Mouse (Mus musculus) CH12.LX (cell line): ENCODE measurements around the gene Celf5. TPM values are rescaled to one million over a fixed set of nuclear protein-coding genes. Genes with fewer than 3 reads are reported as not detected.
A peak's percentile ranks its signal among the peaks of the same experiment; 100 is the strongest.

Experiments
- DNase-seq: peaks from one replicate; pipeline ENCODE4 v3.0.0-alpha.2; 2013; ENCODE audit errors: extremely low read depth
- H3K27ac ChIP-seq: 2 replicates; pipeline ENCODE4 v1.5.1; 2012; ENCODE audit warnings: low read depth, mild to moderate bottlenecking, control low read depth, moderate library complexity; ENCODE audit not compliant: insufficient read depth
- H3K27me3 ChIP-seq: replicated peaks from 2 replicates; pipeline ENCODE3; 2012; ENCODE audit warnings: inconsistent platforms
- H3K36me3 ChIP-seq, 2 experiments: replicated peaks in 1 of 2; 2 replicates each; pipeline versions ENCODE3 to v1.6.1; 2012; ENCODE audit warnings: inconsistent platforms in 1 of 2, low read length in 1 of 2, mild to moderate bottlenecking in 1 of 2, mixed read lengths in 1 of 2, moderate library complexity in 1 of 2; ENCODE audit not compliant: control insufficient read depth in 1 of 2, insufficient read depth in 1 of 2
- H3K4me1 ChIP-seq, 2 experiments: 2 replicates each; pipeline ENCODE4 v1.6.1; 2012; ENCODE audit warnings: inconsistent platforms in 1 of 2, moderate library complexity in 1 of 2; ENCODE audit not compliant: insufficient read depth in 2 of 2, control insufficient read depth in 1 of 2
- H3K4me2 ChIP-seq: 2 replicates; pipeline ENCODE4 v1.6.1; 2012; ENCODE audit warnings: low read depth, mild to moderate bottlenecking, control low read depth; ENCODE audit not compliant: poor library complexity, insufficient read depth, severe bottlenecking
- H3K4me3 ChIP-seq, 3 experiments: fragments of 150-350 bp in 1 of 3; sonication (generic) in 1 of 3; replicated peaks in 1 of 3; 2 replicates each; pipeline versions ENCODE3 to v1.5.1; 2011 to 2012; ENCODE audit warnings: low read depth in 2 of 3, low read length in 2 of 3, mild to moderate bottlenecking in 2 of 3, moderate library complexity in 2 of 3, control low read depth in 1 of 3, improper control_type of control experiment in 1 of 3, inconsistent platforms in 1 of 3, mixed read lengths in 1 of 3; ENCODE audit not compliant: poor library complexity in 1 of 3
- H3K79me2 ChIP-seq: replicated peaks from 2 replicates; pipeline ENCODE4 v1.6.1; 2012; ENCODE audit warnings: mild to moderate bottlenecking, moderate library complexity; ENCODE audit not compliant: control insufficient read depth, poor library complexity, insufficient read depth, severe bottlenecking; ENCODE audit errors: extremely low read depth
- H3K9ac ChIP-seq: 2 replicates; pipeline ENCODE4 v1.6.1; 2012; ENCODE audit warnings: low read depth, mild to moderate bottlenecking, control low read depth, moderate library complexity; ENCODE audit not compliant: insufficient read depth
- H3K9me3 ChIP-seq: replicated peaks from 2 replicates; pipeline ENCODE3; 2012; ENCODE audit warnings: low read length, inconsistent platforms, mixed read lengths
- CHD1 ChIP-seq: IDR thresholded peaks from 2 replicates; pipeline ENCODE4 v1.6.1; 2012; ENCODE audit warnings: low read depth, low read length, improper control_type of control experiment, inconsistent platforms
- CHD2 ChIP-seq: IDR thresholded peaks from 2 replicates; pipeline ENCODE4 v1.6.1; 2011; ENCODE audit warnings: low read length, improper control_type of control experiment
- CTCF ChIP-seq, 2 experiments: IDR thresholded peaks in 1 of 2; conservative IDR thresholded peaks in 1 of 2; 2 replicates each; pipeline ENCODE4 v1.5.1; 2011 to 2012; ENCODE audit warnings: low read depth in 2 of 2, low read length in 2 of 2, improper control_type of control experiment in 1 of 2, inconsistent platforms in 1 of 2, mild to moderate bottlenecking in 1 of 2, moderate library complexity in 1 of 2
- ETS1 ChIP-seq: conservative IDR thresholded peaks from 2 replicates; pipeline ENCODE4 v1.6.1; 2012; ENCODE audit warnings: low read depth, mild to moderate bottlenecking, inconsistent platforms, low read length, improper control_type of control experiment, moderate library complexity
- GABPA ChIP-seq: IDR thresholded peaks from 2 replicates; pipeline ENCODE4 v1.6.1; 2012; ENCODE audit warnings: low read depth, low read length, improper control_type of control experiment, inconsistent platforms; ENCODE audit not compliant: insufficient replicate concordance
- JUN ChIP-seq: IDR thresholded peaks from 2 replicates; pipeline ENCODE4 v1.6.1; 2011; ENCODE audit warnings: low read depth, mild to moderate bottlenecking, low read length, improper control_type of control experiment, moderate library complexity; ENCODE audit not compliant: insufficient read depth
- KAT2A ChIP-seq: IDR thresholded peaks from 2 replicates; pipeline ENCODE4 v1.6.1; 2012; ENCODE audit warnings: low read length, improper control_type of control experiment, inconsistent platforms; ENCODE audit not compliant: insufficient replicate concordance
- MAZ ChIP-seq: IDR thresholded peaks from 2 replicates; pipeline ENCODE4 v1.6.1; 2012; ENCODE audit warnings: low read depth, mild to moderate bottlenecking, inconsistent platforms, low read length, improper control_type of control experiment, moderate library complexity
- NRF1 ChIP-seq: IDR thresholded peaks from 2 replicates; pipeline ENCODE4 v1.6.1; 2014; ENCODE audit warnings: low read depth, mild to moderate bottlenecking, inconsistent platforms, low read length, improper control_type of control experiment, moderate library complexity
- PAX5 ChIP-seq: IDR thresholded peaks from 2 replicates; pipeline ENCODE4 v1.6.1; 2012; ENCODE audit warnings: low read length, inconsistent platforms, mixed read lengths
- POLR2A ChIP-seq: IDR thresholded peaks from 2 replicates; pipeline ENCODE4 v1.6.1; 2011; ENCODE audit warnings: low read depth, mild to moderate bottlenecking, improper control_type of control experiment, low read length
- TBP ChIP-seq: conservative IDR thresholded peaks from 2 replicates; pipeline ENCODE4 v1.6.1; 2011; ENCODE audit warnings: low read depth, low read length, improper control_type of control experiment
- TCF12 ChIP-seq: IDR thresholded peaks from 2 replicates; pipeline ENCODE4 v1.6.1; 2014; ENCODE audit warnings: low read depth, mild to moderate bottlenecking, inconsistent platforms, low read length, improper control_type of control experiment
- USF2 ChIP-seq: conservative IDR thresholded peaks from 2 replicates; pipeline ENCODE4 v1.6.1; 2011; ENCODE audit warnings: low read depth, low read length, improper control_type of control experiment
- ZKSCAN1 ChIP-seq: IDR thresholded peaks from 2 replicates; pipeline ENCODE4 v1.6.1; 2012; ENCODE audit warnings: low read depth, inconsistent platforms, low read length, improper control_type of control experiment, borderline replicate concordance
- ZMIZ1 ChIP-seq: IDR thresholded peaks from 2 replicates; pipeline ENCODE4 v1.6.1; 2012; ENCODE audit warnings: low read depth, mild to moderate bottlenecking, inconsistent platforms, low read length, improper control_type of control experiment
- ZNF384 ChIP-seq: IDR thresholded peaks from 2 replicates; pipeline ENCODE4 v1.6.1; 2012; ENCODE audit warnings: low read depth, low read length, improper control_type of control experiment, inconsistent platforms
- dilution Hi-C: fragments of 300-500 bp; cut with MboI; formaldehyde crosslinking; loops from 2 replicates; pipeline ENCODE4 v1.14.3; 2020; ENCODE audit warnings: low sequenced_read_pairs; ENCODE audit not compliant: extremely low pct_unique_long_range_greater_than_20kb, extremely low pct_ligation_motif_present
- in situ Hi-C: fragments of 300-500 bp; cut with MboI; formaldehyde crosslinking; loops from 3 replicates; pipeline ENCODE4 v1.14.3; 2019; ENCODE audit warnings: low sequenced_read_pairs, low pct_ligation_motif_present, low pct_unique_long_range_greater_than_20kb, mixed read lengths
- polyA plus RNA-seq: library from polyadenylated mRNA; unstranded; fragments of >175 nt; gene quantifications from 2 replicates; pipeline ENCODE4 v1.2.1, GENCODE M21; 2012; ENCODE audit warnings: low read depth; ENCODE audit not compliant: insufficient read length
- total RNA-seq, 2 experiments: library from RNA; depleted of rRNA; stranded (reverse); fragments of 300-350 nt in 1 of 2; fragments of >200 nt in 1 of 2; gene quantifications; 2 replicates each; pipeline ENCODE4 v1.2.3; 2012 to 2014

Gene Celf5
- total and polyA plus RNA-seq, 3 experiments: 0.07 to 0.08 TPM; not detected in 1

DNA sequence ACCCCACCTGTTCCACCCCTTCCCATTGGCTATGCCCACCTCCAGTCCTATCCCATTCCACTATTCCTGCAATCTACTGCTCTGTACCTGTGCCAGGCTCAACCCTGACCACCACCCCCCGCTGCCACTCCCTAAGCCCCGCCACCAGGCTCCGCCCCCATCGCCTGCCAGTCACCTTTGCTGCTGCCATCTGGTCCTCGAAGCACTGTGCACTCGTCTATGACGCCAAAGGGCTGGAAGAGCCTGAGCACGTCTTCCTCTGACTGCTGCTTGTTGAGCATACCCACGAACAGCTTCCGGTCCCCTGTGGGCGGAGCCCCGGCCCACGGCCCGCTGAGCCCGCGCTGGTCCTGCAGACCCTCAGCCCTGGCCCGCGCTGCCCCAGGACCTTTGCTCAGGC lies 12.1 kb downstream of the Celf5 start:
- dilution Hi-C loops (no loop called here), in situ Hi-C loops (no loop called here)
- Histone ChIP-seq H3K27me3 (peaks cover 92% of the 10 kb centered on the region), H3K4me3 (peak overlapping the region in 1 of 3 experiments; percentile 1), H3K9me3 (peaks cover 1% of the 10 kb centered on the region), H3K79me2 (no peaks in the 10 kb centered on the region), H3K4me1 (peaks cover 4 to 6% of the 10 kb centered on the region in 2 experiments; a peak in 3 of 4 replicates), H3K36me3 (no peaks in the 10 kb centered on the region), H3K4me2 (peak overlapping the region; percentile 6), H3K27ac (no peak overlapping the region), H3K9ac (no peak overlapping the region)
- no peak for DNase-seq
- TF ChIP-seq ZKSCAN1 (no peak), ZNF384 (no peak), CHD2 (no peak), TBP (no peak), JUN (no peak), USF2 (no peak), CTCF (conservative IDR thresholded peaks at IDR 0.05 in 1 of 2, IDR thresholded peaks at IDR 0.05 in 1 of 2; ENCODE audit: low read depth in 2 of 2, low read length in 2 of 2) (no peak), PAX5 (no peak)

DNA sequence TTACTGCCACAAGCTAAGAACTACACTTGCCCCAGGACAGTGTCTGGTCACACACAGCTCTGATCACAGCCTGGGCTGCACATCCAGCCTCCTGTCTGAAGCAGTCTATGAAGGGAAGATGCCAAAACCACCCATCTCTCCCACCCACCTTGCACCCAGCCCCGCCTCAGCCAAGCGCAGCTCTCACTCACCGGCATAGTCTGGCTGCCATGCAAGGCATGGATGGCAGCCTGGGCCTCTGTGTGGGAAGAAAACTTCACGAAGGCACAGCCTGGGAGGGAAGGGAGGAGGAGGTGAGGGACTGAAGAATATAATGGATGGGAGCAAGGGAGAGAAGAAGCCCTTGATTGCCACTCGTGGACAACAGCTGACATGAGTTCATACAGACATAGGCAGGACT lies 13.3 kb downstream of the Celf5 start:
- Histone ChIP-seq H3K9me3 (peaks cover 1% of the 10 kb centered on the region), H3K4me2 (no peak overlapping the region), H3K79me2 (no peaks in the 10 kb centered on the region), H3K27ac (no peak overlapping the region), H3K4me3 (no peak overlapping the region), H3K27me3 (peaks cover 91% of the 10 kb centered on the region), H3K4me1 (peaks cover 4 to 15% of the 10 kb centered on the region in 2 experiments; a peak in 3 of 4 replicates), H3K9ac (no peak overlapping the region), H3K36me3 (no peaks in the 10 kb centered on the region)
- in situ Hi-C loops (no loop called here), dilution Hi-C loops (no loop called here)
- no peak for TF ChIP-seq KAT2A
- TF ChIP-seq MAZ: no peak
- TF ChIP-seq GABPA: no peak
- TF ChIP-seq PAX5: no peak
- no peak for TF ChIP-seq POLR2A
- TF ChIP-seq NRF1: no peak
- TF ChIP-seq ZKSCAN1: no peak
- TF ChIP-seq CHD1: no peak
- no peak for TF ChIP-seq ZMIZ1
- no peak for TF ChIP-seq TCF12
- no peak for TF ChIP-seq ETS1
- TF ChIP-seq CHD2: no peak
- DNase-seq: no peak
